Mouse (Mus musculus): ENCODE data around the gene Galnt9. TPM values are rescaled to one million over a fixed set of nuclear protein-coding genes. Genes with fewer than 3 reads are reported as not detected.

Gene Galnt9
- polyA plus RNA-seq, 1 experiment from 2014 or later: 0.05 TPM

GRCm38 (mm10) chr5:110589833-110590232 lies 45.7 kb downstream of the Galnt9 start:
- Histone ChIP-seq H3K9me3 (replicated peaks) (no peaks in the 10 kb centered on the region), H3K27ac (no peak overlapping the region), H3K27me3 (no peaks in the 10 kb centered on the region), H3K9ac (no peak overlapping the region), H3K4me1 (replicated peaks) (no peaks in the 10 kb centered on the region), H3K4me3 (no peak overlapping the region), H3K4me2 (no peak overlapping the region), H3K36me3 (no peaks in the 10 kb centered on the region)
- 86% methylated on average over 8 of the region's 8 CpGs for WGBS
- no peak for ATAC-seq (replicated peaks; ENCODE audit: insufficient number of reproducible peaks, insufficient read depth, low FRiP score, low read depth)

GRCm38 (mm10) chr5:110594465-110594864 lies 50.3 kb downstream of the Galnt9 start:
- H3K27me3 ChIP-seq: no peaks in the 10 kb centered on the region
- H3K27ac ChIP-seq: no peak overlapping the region
- H3K9me3 ChIP-seq (replicated peaks): no peaks in the 10 kb centered on the region
- H3K4me1 ChIP-seq (replicated peaks): 0 out of 2 replicates have a peak, but pooled peaks cover 8% of the 10 kb centered on the region
- WGBS: 57% methylated on average over 8 of the region's 8 CpGs
- ATAC-seq (replicated peaks; ENCODE audit: insufficient number of reproducible peaks, insufficient read depth, low FRiP score, low read depth): no peak
- no peak overlapping the region for H3K9ac ChIP-seq
- no peak overlapping the region for H3K4me3 ChIP-seq
- H3K4me2 ChIP-seq: no peak overlapping the region
- H3K36me3 ChIP-seq: no peaks in the 10 kb centered on the region

GRCm38 (mm10) chr5:110595341-110595740 lies 51.2 kb downstream of the Galnt9 start:
- Histone ChIP-seq H3K9ac (no peak overlapping the region), H3K4me2 (no peak overlapping the region), H3K27ac (no peak overlapping the region), H3K4me1 (replicated peaks) (0 out of 2 replicates have a peak, but pooled peaks cover 8% of the 10 kb centered on the region), H3K9me3 (replicated peaks) (no peaks in the 10 kb centered on the region), H3K36me3 (no peaks in the 10 kb centered on the region), H3K27me3 (no peaks in the 10 kb centered on the region), H3K4me3 (no peak overlapping the region)
- 84% methylated on average over 10 of the region's 10 CpGs for WGBS
- no peak for ATAC-seq (replicated peaks; ENCODE audit: insufficient number of reproducible peaks, insufficient read depth, low FRiP score, low read depth)

- no peak overlapping the region for H3K27ac ChIP-seq
- no peak overlapping the region for H3K4me2 ChIP-seq
- no peaks in the 10 kb centered on the region for H3K27me3 ChIP-seq
- ATAC-seq (replicated peaks; ENCODE audit: insufficient number of reproducible peaks, insufficient read depth, low FRiP score, low read depth): no peak
- 0 out of 2 replicates have a peak, but pooled peaks cover 8% of the 10 kb centered on the region for H3K4me1 ChIP-seq (replicated peaks)
- H3K9ac ChIP-seq: no peak overlapping the region
- 83% methylated on average over 15 of the region's 15 CpGs for WGBS
- no peaks in the 10 kb centered on the region for H3K9me3 ChIP-seq (replicated peaks)
- H3K36me3 ChIP-seq: no peaks in the 10 kb centered on the region
- H3K4me3 ChIP-seq: no peak overlapping the region
Measured at GRCm38 (mm10) chr5:110596086-110596780, 52.1 kb downstream of the Galnt9 start.

GRCm38 (mm10) chr5:110597502-110597901 lies 53.3 kb downstream of the Galnt9 start:
- no peaks in the 10 kb centered on the region for H3K27me3 ChIP-seq
- ATAC-seq (replicated peaks; ENCODE audit: insufficient number of reproducible peaks, insufficient read depth, low FRiP score, low read depth): no peak
- H3K9me3 ChIP-seq (replicated peaks): no peaks in the 10 kb centered on the region
- H3K9ac ChIP-seq: no peak overlapping the region
- H3K4me1 ChIP-seq (replicated peaks): 0 out of 2 replicates have a peak, but pooled peaks cover 8% of the 10 kb centered on the region
- no peak overlapping the region for H3K27ac ChIP-seq
- no peaks in the 10 kb centered on the region for H3K36me3 ChIP-seq
- no peak overlapping the region for H3K4me3 ChIP-seq
- WGBS: 44% methylated on average over 2 of the region's 2 CpGs
- H3K4me2 ChIP-seq: no peak overlapping the region

GRCm38 (mm10) chr5:110598298-110599095 lies 54.3 kb downstream of the Galnt9 start:
- Histone ChIP-seq H3K36me3 (no peaks in the 10 kb centered on the region), H3K27me3 (no peaks in the 10 kb centered on the region), H3K9ac (no peak overlapping the region), H3K27ac (no peak overlapping the region), H3K4me2 (no peak overlapping the region; the same call in 1 of the 2 replicates), H3K9me3 (replicated peaks) (no peaks in the 10 kb centered on the region), H3K4me3 (no peak overlapping the region), H3K4me1 (replicated peaks) (0 out of 2 replicates have a peak, but pooled peaks cover 8% of the 10 kb centered on the region)
- ATAC-seq (replicated peaks; ENCODE audit: insufficient number of reproducible peaks, insufficient read depth, low FRiP score, low read depth): 0 out of 2 replicates have a peak, but pooled peaks have one; percentile 20
- 16% methylated on average over 12 of the region's 12 CpGs for WGBS

- no peaks in the 10 kb centered on the region for H3K36me3 ChIP-seq
- no peak overlapping the region for H3K27ac ChIP-seq
- H3K27me3 ChIP-seq: no peaks in the 10 kb centered on the region
- no peak overlapping the region for H3K4me2 ChIP-seq
- ATAC-seq (replicated peaks; ENCODE audit: insufficient number of reproducible peaks, insufficient read depth, low FRiP score, low read depth): no peak
- H3K9me3 ChIP-seq (replicated peaks): no peaks in the 10 kb centered on the region
- H3K9ac ChIP-seq: no peak overlapping the region
- 0 out of 2 replicates have a peak, but pooled peaks cover 5% of the 10 kb centered on the region for H3K4me1 ChIP-seq (replicated peaks)
- H3K4me3 ChIP-seq: no peak overlapping the region
- 67% methylated on average over 7 of the region's 7 CpGs for WGBS
Measured at GRCm38 (mm10) chr5:110603016-110603685, 59.0 kb downstream of the Galnt9 start.

GRCm38 (mm10) chr5:110604311-110604710 lies 60.2 kb downstream of the Galnt9 start:
- Histone ChIP-seq H3K36me3 (no peaks in the 10 kb centered on the region), H3K9me3 (replicated peaks) (no peaks in the 10 kb centered on the region), H3K27ac (no peak overlapping the region), H3K9ac (no peak overlapping the region), H3K4me3 (no peak overlapping the region), H3K4me2 (no peak overlapping the region), H3K27me3 (no peaks in the 10 kb centered on the region), H3K4me1 (replicated peaks) (no peaks in the 10 kb centered on the region)
- ATAC-seq (replicated peaks; ENCODE audit: insufficient number of reproducible peaks, insufficient read depth, low FRiP score, low read depth): no peak
- WGBS: 78% methylated on average over 2 of the region's 2 CpGs

- no peaks in the 10 kb centered on the region for H3K4me1 ChIP-seq (replicated peaks)
- ATAC-seq (replicated peaks; ENCODE audit: insufficient number of reproducible peaks, insufficient read depth, low FRiP score, low read depth): no peak
- H3K27me3 ChIP-seq: no peaks in the 10 kb centered on the region
- no peak overlapping the region for H3K9ac ChIP-seq
- H3K4me2 ChIP-seq: no peak overlapping the region
- H3K36me3 ChIP-seq: no peaks in the 10 kb centered on the region
- no peaks in the 10 kb centered on the region for H3K9me3 ChIP-seq (replicated peaks)
- 40% methylated on average over 5 of the region's 5 CpGs for WGBS
- H3K27ac ChIP-seq: no peak overlapping the region
- H3K4me3 ChIP-seq: no peak overlapping the region
Measured at GRCm38 (mm10) chr5:110605531-110606221, 61.5 kb downstream of the Galnt9 start.

- no peak overlapping the region for H3K4me2 ChIP-seq
- no peaks in the 10 kb centered on the region for H3K9me3 ChIP-seq (replicated peaks)
- no peak overlapping the region for H3K27ac ChIP-seq
- WGBS: 66% methylated on average over 3 of the region's 3 CpGs
- H3K27me3 ChIP-seq: no peaks in the 10 kb centered on the region
- no peak overlapping the region for H3K9ac ChIP-seq
- no peaks in the 10 kb centered on the region for H3K4me1 ChIP-seq (replicated peaks)
- no peak overlapping the region for H3K4me3 ChIP-seq
- no peaks in the 10 kb centered on the region for H3K36me3 ChIP-seq
- no peak for ATAC-seq (replicated peaks; ENCODE audit: insufficient number of reproducible peaks, insufficient read depth, low FRiP score, low read depth)
Measured at GRCm38 (mm10) chr5:110607767-110608166, 63.6 kb downstream of the Galnt9 start.

GRCm38 (mm10) chr5:110608336-110608735 lies 64.2 kb downstream of the Galnt9 start:
- ATAC-seq (replicated peaks; ENCODE audit: insufficient number of reproducible peaks, insufficient read depth, low FRiP score, low read depth): no peak
- Histone ChIP-seq H3K9ac (no peak overlapping the region), H3K36me3 (no peaks in the 10 kb centered on the region), H3K4me3 (no peak overlapping the region), H3K27ac (no peak overlapping the region), H3K27me3 (no peaks in the 10 kb centered on the region), H3K9me3 (replicated peaks) (no peaks in the 10 kb centered on the region), H3K4me1 (replicated peaks) (no peaks in the 10 kb centered on the region), H3K4me2 (no peak overlapping the region)
- WGBS: 58% methylated on average over 6 of the region's 6 CpGs

Measured in heart, embryonic 15.5 days (tissue).